Comparison of ENCODE assay signal across 8 mouse cellular contexts in the genomic region with DNA sequence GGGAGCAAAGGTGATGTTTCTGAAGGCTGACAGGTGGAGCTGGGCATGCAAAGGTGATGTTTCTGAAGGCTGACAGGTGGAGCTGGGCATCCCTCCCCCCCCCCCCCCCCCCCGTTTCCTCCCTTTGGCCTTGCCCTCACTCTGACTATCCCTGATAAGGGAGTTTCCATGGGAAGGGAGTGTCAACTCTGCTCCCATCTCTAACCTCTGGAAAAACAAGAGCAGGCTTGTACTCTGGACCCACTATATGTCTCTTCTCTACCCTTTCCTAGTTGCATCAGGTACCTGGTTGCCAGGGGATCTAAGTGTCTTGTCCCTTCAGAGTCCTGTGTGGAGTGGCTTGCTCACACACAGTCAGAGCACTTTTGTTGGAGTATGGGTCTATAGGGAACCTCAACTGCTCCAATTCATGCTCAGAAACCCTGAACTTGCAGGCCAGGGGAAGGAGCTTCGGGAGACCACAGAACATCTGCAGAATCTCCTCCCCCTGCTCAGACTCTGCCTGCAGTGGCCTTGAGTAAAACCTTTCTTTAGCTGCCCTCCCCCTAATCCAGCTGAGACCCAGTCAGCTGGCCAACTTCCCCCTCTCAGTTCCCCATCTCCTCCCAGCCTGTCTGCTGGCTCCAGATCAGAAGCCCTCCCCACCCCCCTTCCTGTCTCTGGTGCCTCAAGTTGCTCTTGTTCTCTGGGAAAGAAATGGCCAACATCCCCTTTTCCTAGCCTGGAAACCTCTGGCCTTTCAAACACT. TPM values are rescaled to one million over a fixed set of nuclear protein-coding genes. Genes with fewer than 3 reads are reported as not detected.
DNase-seq lines count a peak whose midpoint lies in the region; ATAC-seq and TF ChIP-seq lines count a peak whose summit lies in the region.

No protein-coding gene starts in this region.

- H3K27me3 ChIP-seq in intestine, embryonic 15.5 days (replicated peaks) = no peaks in the 10 kb centered on the region
- peaks cover 46% of the 10 kb centered on the region for H3K27me3 ChIP-seq in liver, embryonic 12.5 days (replicated peaks)

- peak; percentile 63 for ATAC-seq in granulocyte monocyte progenitor cell, adult 5-6 weeks (replicated peaks; ENCODE audit: poor library complexity, severe bottlenecking)
- ATAC-seq in intestine, embryonic 15.5 days = peak; percentile 52
- peak; percentile 22 for ATAC-seq in liver, embryonic 12.5 days
- peak; percentile 70 for ATAC-seq in monocyte, adult 5-6 weeks (replicated peaks; ENCODE audit: insufficient number of reproducible peaks, low FRiP score, low TSS enrichment, poor library complexity, severe bottlenecking)

- peak overlapping the region; percentile 98 for H3K27ac ChIP-seq in layer of hippocampus, adult 2 months
- H3K27ac ChIP-seq in intestine, embryonic 15.5 days = peak overlapping the region; percentile 99
- H3K27ac ChIP-seq in liver, embryonic 12.5 days = peak overlapping the region; percentile 84

- H3K9ac ChIP-seq in intestine, embryonic 15.5 days = 0 out of 2 replicates have a peak overlapping the region, but pooled peaks have one; percentile 84
- H3K9ac ChIP-seq in liver, embryonic 12.5 days = peak overlapping the region; percentile 72

- H3K36me3 ChIP-seq in intestine, embryonic 15.5 days = 0 out of 2 replicates have a peak, but pooled peaks cover 8% of the 10 kb centered on the region
- H3K36me3 ChIP-seq in liver, embryonic 12.5 days = peaks cover 17% of the 10 kb centered on the region

- H3K9me3 ChIP-seq in intestine, embryonic 15.5 days = no peaks in the 10 kb centered on the region
- no peaks in the 10 kb centered on the region for H3K9me3 ChIP-seq in liver, embryonic 12.5 days (replicated peaks)

- peak overlapping the region; percentile 98 for H3K4me3 ChIP-seq in layer of hippocampus, adult 2 months
- H3K4me3 ChIP-seq in intestine, embryonic 15.5 days (replicated peaks) = peak overlapping the region; percentile 93
- H3K4me3 ChIP-seq in liver, embryonic 12.5 days = peak overlapping the region; percentile 72

- H3K4me1 ChIP-seq in intestine, embryonic 15.5 days (replicated peaks) = peaks cover 19% of the 10 kb centered on the region
- peaks cover 40% of the 10 kb centered on the region for H3K4me1 ChIP-seq in liver, embryonic 12.5 days

- no peak for TF ChIP-seq CTCF in layer of hippocampus, adult 2 months (conservative IDR thresholded peaks at IDR 0.05)

- peak overlapping the region; percentile 88 for H3K4me2 ChIP-seq in intestine, embryonic 15.5 days (replicated peaks)
- peak overlapping the region; percentile 99 for H3K4me2 ChIP-seq in liver, embryonic 12.5 days

- peak; percentile 46 to 51 for DNase-seq in layer of hippocampus, adult 2 months (ENCODE audit: low spot score in 2 of 2)
- no peak for DNase-seq in layer of hippocampus, postnatal 25 days (ENCODE audit: extremely low spot score in 1 of 2, low spot score in 1 of 2)
- peak; percentile 52 for DNase-seq in cerebellum, adult 9-11 months
- peak; percentile 76 for DNase-seq in testis, postnatal 14 days (ENCODE audit: low spot score)

- WGBS in intestine, embryonic 15.5 days = 0% methylated on average over 2 of the region's 2 CpGs
- 0% methylated on average over 1 of the region's 2 CpGs for WGBS in liver, embryonic 12.5 days (ENCODE audit: insufficient replicate concordance)

RNA-seq across cellular contexts. Expression of a gene that starts 1.2 kb away (rescaled TPM):
- 10 to 100 TPM in 1 of 2 experiments, 1 to 10 TPM in 1; 9.8 to 14.0 TPM for total RNA-seq in layer of hippocampus, adult 2 months (2021)
- 10 to 100 TPM; 14.1 to 15.2 TPM for total RNA-seq in layer of hippocampus, postnatal 25 days (2021)
- total RNA-seq in granulocyte monocyte progenitor cell, adult 5-6 weeks (2014; fragmentation: Nextera tagmentation) = 1.8 and 4.2 TPM in 2 replicates
- total RNA-seq in granulocyte monocyte progenitor cell, adult 5-6 weeks (2017) = 0.99 and 2.7 TPM in 2 replicates
- polyA plus RNA-seq in intestine, embryonic 15.5 days (2015; fragmentation: Nextera tagmentation; extraction: Ambion mirVana) = 48.8 and 50.4 TPM in 2 replicates
- 20.2 and 20.3 TPM in 2 replicates for polyA plus RNA-seq in liver, embryonic 12.5 days (2016; fragmentation: Nextera tagmentation; extraction: Ambion mirVana)
- total RNA-seq in monocyte, adult 5-6 weeks (2017) = 3.2 to 7.5 TPM (median 4.8 TPM) in 3 replicates

RNA-seq across cellular contexts. Expression of a gene that starts 43.4 kb away (rescaled TPM):
- 10 to 100 TPM; 15.4 to 16.0 TPM for total RNA-seq in layer of hippocampus, adult 2 months (2021)
- 10 to 100 TPM; 14.2 to 15.5 TPM for total RNA-seq in layer of hippocampus, postnatal 25 days (2021)
- 18.9 and 24.6 TPM in 2 replicates for total RNA-seq in granulocyte monocyte progenitor cell, adult 5-6 weeks (2014; fragmentation: Nextera tagmentation)
- total RNA-seq in granulocyte monocyte progenitor cell, adult 5-6 weeks (2017) = 24.6 and 26.6 TPM in 2 replicates
- polyA plus RNA-seq in intestine, embryonic 15.5 days (2015; fragmentation: Nextera tagmentation; extraction: Ambion mirVana) = 16.5 and 17.2 TPM in 2 replicates
- polyA plus RNA-seq in liver, embryonic 12.5 days (2016; fragmentation: Nextera tagmentation; extraction: Ambion mirVana) = 16.8 and 17.7 TPM in 2 replicates
- total RNA-seq in monocyte, adult 5-6 weeks (2017) = 84.5 to 99.8 TPM (median 97.7 TPM) in 3 replicates

Comparison
In these comparisons a context has a peak if more than half of its experiments do, and no peak if none do; other contexts are left out.
1. DNase-seq: peak in layer of hippocampus, adult 2 months (2 of 2), cerebellum, adult 9-11 months (single experiment) and testis, postnatal 14 days (single experiment); none in layer of hippocampus, postnatal 25 days (0 of 2).
2. Peak in every context shown above with its lines, with median percentiles within 50 percentile points of each other: H3K27ac ChIP-seq, H3K4me3 ChIP-seq and ATAC-seq.